Mouse (Mus musculus) liver, embryonic 14.5 days (tissue): ENCODE measurements at regions not wholly inside any gene's neighbourhood (a gene's known extent, or its start where the extent isn't known, plus 50 kb on each side); places are given as distances from the start of the nearest gene placed in this dataset.

Source experiments
- CTCF ChIP-seq: IDR thresholded peaks from 2 replicates; pipeline ENCODE4 v1.5.1; 2016; ENCODE audit warnings: antibody characterized with exemption, low read depth, control low read depth
- EP300 ChIP-seq: IDR thresholded peaks from 2 replicates; pipeline ENCODE4 v1.6.1; 2016; ENCODE audit warnings: antibody characterized with exemption, low read depth

DNA sequence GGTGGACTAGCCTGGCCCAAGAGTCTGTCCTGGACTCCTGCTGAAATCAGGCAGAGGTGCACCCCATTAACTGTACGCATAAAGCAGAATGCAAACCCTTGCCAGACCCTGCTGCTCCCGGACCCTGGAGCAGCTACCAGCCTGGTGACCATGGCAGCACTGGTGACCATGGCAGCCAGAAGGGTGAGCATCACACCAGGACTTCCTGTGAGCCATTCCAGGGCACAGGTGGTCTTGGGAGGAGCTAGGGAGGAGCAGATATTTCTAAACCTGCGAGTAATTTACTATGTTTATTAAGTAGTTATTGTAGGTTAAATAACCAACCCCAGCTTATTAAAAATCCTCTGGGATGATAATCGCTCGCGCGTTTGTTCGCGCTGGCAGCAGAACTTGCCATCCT lies 113.8 kb downstream of the Plxna1 start:
- no peak for TF ChIP-seq CTCF
- TF ChIP-seq EP300, result no peak
